ENCODE assay signal across 8 mouse cellular contexts in the genomic region with DNA sequence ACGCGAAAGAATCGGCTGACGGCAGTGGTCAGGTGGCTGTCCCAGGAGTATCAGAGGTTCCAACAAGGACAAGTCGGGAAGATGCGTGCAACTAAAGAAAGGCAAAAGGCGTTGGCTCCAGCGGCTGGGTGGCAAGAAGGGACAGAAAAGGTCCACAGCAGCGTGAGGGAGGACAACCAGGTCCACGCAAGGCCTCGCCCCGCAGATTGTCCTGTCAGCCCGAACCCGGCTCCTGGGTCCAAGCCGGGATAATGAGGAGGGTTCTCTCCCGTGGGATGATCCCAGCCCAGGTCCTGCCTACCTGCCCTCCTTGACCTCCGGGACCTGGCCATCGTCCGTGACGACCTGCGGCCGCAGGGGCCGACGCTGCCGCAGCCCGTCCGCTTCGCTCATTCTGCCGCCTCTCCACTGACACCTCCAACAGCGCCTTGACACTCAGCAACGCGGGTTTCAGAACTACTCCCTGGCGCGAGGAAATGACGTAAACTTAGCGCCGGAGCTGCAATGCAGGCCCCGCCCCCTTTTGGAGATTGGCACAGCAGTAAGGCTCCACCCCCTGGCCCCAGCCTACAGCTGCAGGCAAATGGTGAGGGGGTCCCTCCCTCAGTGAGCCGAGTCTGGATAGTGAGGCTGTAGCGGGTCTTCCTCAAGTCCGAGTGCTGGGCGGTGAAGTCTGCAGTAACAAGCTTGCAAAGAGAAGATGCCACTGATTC. TPM values are rescaled to one million over a fixed set of nuclear protein-coding genes. Genes with fewer than 3 reads are reported as not detected.
DNase-seq lines count a peak whose midpoint lies in the region; ATAC-seq and TF ChIP-seq lines count a peak whose summit lies in the region.

TSS of gene Apmap (minus strand) at position 481 of the 713 bp plus-strand sequence.

- no peaks in the 10 kb centered on the region for H3K79me2 ChIP-seq in liver, adult 2 months (ENCODE audit: control insufficient read depth, insufficient read depth, low read length)
- H3K79me2 ChIP-seq in myocyte (ENCODE audit: control insufficient read depth, insufficient read depth), result peaks cover 21% of the 10 kb centered on the region

- H3K9me3 ChIP-seq in heart, embryonic 11.5 days (replicated peaks; ENCODE audit: control insufficient read depth, low read length), result no peaks in the 10 kb centered on the region
- H3K9me3 ChIP-seq in kidney, embryonic 16.5 days (ENCODE audit: low read length), result no peaks in the 10 kb centered on the region

- no peaks in the 10 kb centered on the region for H3K27me3 ChIP-seq in heart, embryonic 11.5 days (ENCODE audit: control insufficient read depth, insufficient read depth, low read length)
- H3K27me3 ChIP-seq in kidney, embryonic 16.5 days (ENCODE audit: insufficient read depth, low read length), result 0 out of 2 replicates have a peak, but pooled peaks cover 4% of the 10 kb centered on the region
- H3K27me3 ChIP-seq in liver, adult 2 months (ENCODE audit: control insufficient read depth, insufficient read depth, low read length), result no peaks in the 10 kb centered on the region
- no peaks in the 10 kb centered on the region for H3K27me3 ChIP-seq in myocyte (ENCODE audit: control insufficient read depth, insufficient read depth, insufficient read length)
- H3K27me3 ChIP-seq in splenic B cell, adult 2 months (ENCODE audit: control insufficient read depth, insufficient read depth, low read length, poor library complexity, severe bottlenecking), result no peaks in the 10 kb centered on the region

- ATAC-seq in erythroblast, adult 5-6 weeks (replicated peaks; ENCODE audit: low FRiP score, poor library complexity, severe bottlenecking), result peak; percentile 95
- ATAC-seq in heart, embryonic 11.5 days (replicated peaks; ENCODE audit: insufficient number of reproducible peaks, low FRiP score, low TSS enrichment), result peak; percentile 96
- ATAC-seq in kidney, embryonic 16.5 days (ENCODE audit: low FRiP score, low TSS enrichment), result peak; percentile 99

- TF ChIP-seq CTCF in liver, adult 2 months (IDR thresholded peaks at IDR 0.05; ENCODE audit: low read depth, low read length), result 0 out of 2 replicates have a peak, but pooled peaks have one; percentile 5

- H3K36me3 ChIP-seq in heart, embryonic 11.5 days (ENCODE audit: control insufficient read depth, insufficient read depth, low read length), result no peaks in the 10 kb centered on the region
- H3K36me3 ChIP-seq in kidney, embryonic 16.5 days (ENCODE audit: insufficient read depth, low read length), result no peaks in the 10 kb centered on the region
- no peaks in the 10 kb centered on the region for H3K36me3 ChIP-seq in liver, adult 2 months (ENCODE audit: control insufficient read depth, insufficient read depth, low read length)
- no peaks in the 10 kb centered on the region for H3K36me3 ChIP-seq in myocyte (ENCODE audit: control insufficient read depth, insufficient read depth)
- H3K36me3 ChIP-seq in splenic B cell, adult 2 months (ENCODE audit: control insufficient read depth, insufficient read depth, low read length, poor library complexity, severe bottlenecking), result no peaks in the 10 kb centered on the region

- H3ac ChIP-seq in myocyte (ENCODE audit: control insufficient read depth, insufficient read length), result peak within 1 kb of the TSS; percentile 31

- peak within 1 kb of the TSS; percentile 69 for H3K4me2 ChIP-seq in heart, embryonic 11.5 days
- H3K4me2 ChIP-seq in kidney, embryonic 16.5 days (replicated peaks; ENCODE audit: low read depth, low read length), result peak within 1 kb of the TSS; percentile 93
- peak within 1 kb of the TSS; percentile 95 for H3K4me2 ChIP-seq in myocyte (ENCODE audit: low read depth)

- peak within 1 kb of the TSS; percentile 50 for H3K27ac ChIP-seq in heart, embryonic 11.5 days (ENCODE audit: low read depth, low read length)
- peak within 1 kb of the TSS; percentile 59 for H3K27ac ChIP-seq in kidney, embryonic 16.5 days (ENCODE audit: low read length)
- H3K27ac ChIP-seq in liver, adult 2 months (replicated peaks; ENCODE audit: insufficient read depth, low read depth, low read length), result 0 out of 2 replicates have a peak within 1 kb of the TSS, but pooled peaks have one; percentile 34

- DNase-seq in B cell, adult 2 months, result peak; percentile 97 to 98
- DNase-seq in brain, adult 2 months (ENCODE audit: low read depth, low spot score), result peak; percentile 99
- peak; percentile 85 for DNase-seq in liver, adult 2 months (ENCODE audit: extremely low read depth, low read depth, low spot score)
- DNase-seq in splenic B cell, adult 2 months (ENCODE audit: low read depth, low spot score), result peak; percentile 97

- under 1% methylated on average over 42 of the region's 42 CpGs for WGBS in heart, embryonic 11.5 days (ENCODE audit: insufficient replicate concordance)
- under 1% methylated on average over 42 of the region's 42 CpGs for WGBS in kidney, embryonic 16.5 days
- WGBS in liver, adult 2 months, result under 1% methylated on average over 42 of the region's 42 CpGs

- TF ChIP-seq POLR2A in liver, adult 2 months (IDR thresholded peaks at IDR 0.05; ENCODE audit: extremely low read depth, insufficient read depth, low read length), result peak; percentile 44; the same call in 1 of the 2 replicates
- peak; percentile 84 for TF ChIP-seq POLR2A in myocyte (IDR thresholded peaks at IDR 0.05; ENCODE audit: insufficient read length, low read depth)

- peak within 1 kb of the TSS; percentile 95 for H3K4me3 ChIP-seq in heart, embryonic 11.5 days (ENCODE audit: low read depth, low read length)
- H3K4me3 ChIP-seq in kidney, embryonic 16.5 days (ENCODE audit: low read length), result peak within 1 kb of the TSS; percentile 79
- peak within 1 kb of the TSS; percentile 95 for H3K4me3 ChIP-seq in liver, adult 2 months (ENCODE audit: insufficient read depth, low read depth, low read length)
- peak within 1 kb of the TSS; percentile 64 for H3K4me3 ChIP-seq in myocyte

- peak within 1 kb of the TSS; percentile 87 for H3K9ac ChIP-seq in heart, embryonic 11.5 days (ENCODE audit: low read depth, low read length)
- H3K9ac ChIP-seq in kidney, embryonic 16.5 days (replicated peaks; ENCODE audit: low read length), result peak within 1 kb of the TSS; percentile 78
- H3K9ac ChIP-seq in liver, adult 2 months (ENCODE audit: low read depth, low read length), result peak within 1 kb of the TSS; percentile 89

- peaks cover 5% of the 10 kb centered on the region; the same call in 1 of the 2 replicates for H3K4me1 ChIP-seq in heart, embryonic 11.5 days (ENCODE audit: control insufficient read depth, insufficient read depth, low read length)
- peaks cover 10% of the 10 kb centered on the region for H3K4me1 ChIP-seq in kidney, embryonic 16.5 days (ENCODE audit: insufficient read depth, low read length)
- H3K4me1 ChIP-seq in liver, adult 2 months (ENCODE audit: control insufficient read depth, insufficient read depth, low read length), result peaks cover 5% of the 10 kb centered on the region

TF ChIP-seq in myocyte, 11 proteins besides CTCF, POLR2A, EP300 and RAD21:
- TF ChIP-seq SRF (IDR thresholded peaks at IDR 0.05; ENCODE audit: control insufficient read depth, insufficient read length, low read depth) (peak; percentile 86), MAX (IDR thresholded peaks at IDR 0.05; ENCODE audit: low read depth) (no peak), E2F4 (IDR thresholded peaks at IDR 0.05; ENCODE audit: insufficient read depth) (peak; percentile 47), POLR2AphosphoS2 (IDR thresholded peaks at IDR 0.05; ENCODE audit: insufficient read length, low read depth) (peak; percentile 85), MYOD1 (IDR thresholded peaks at IDR 0.05; ENCODE audit: control insufficient read depth in 1 of 3, insufficient read length in 2 of 3, low read depth in 2 of 3) (peak in 1 of 3 experiments; percentile 8), TCF3 (IDR thresholded peaks at IDR 0.05; ENCODE audit: insufficient read length, low read depth) (no peak), MYOG (IDR thresholded peaks at IDR 0.05; ENCODE audit: control insufficient read depth in 1 of 3, insufficient read depth in 1 of 3, insufficient read length in 2 of 3, low read depth in 2 of 3) (peak in 1 of 3 experiments; percentile 40), CEBPB (IDR thresholded peaks at IDR 0.05; ENCODE audit: insufficient read depth, poor library complexity, severe bottlenecking) (peak; percentile 59; the same call in 1 of the 2 replicates), REST (IDR thresholded peaks at IDR 0.05; ENCODE audit: insufficient read depth, insufficient read length) (no peak), TCF12 (IDR thresholded peaks at IDR 0.05; ENCODE audit: insufficient read depth, poor library complexity, severe bottlenecking) (no peak), USF1 (IDR thresholded peaks at IDR 0.05; ENCODE audit: low read depth) (no peak)
TF ChIP-seq in myocyte: peak in this region for 6.

RNA-seq across cellular contexts. Expression of gene Apmap, which starts in this region (rescaled TPM):
- total RNA-seq in erythroblast, adult 5-6 weeks (2015; ENCODE audit: low replicate concordance), result 3.6 and 15.9 TPM in 2 replicates
- 14.1 and 20.7 TPM in 2 replicates for total RNA-seq in erythroblast, adult 5-6 weeks (2017; ENCODE audit: low replicate concordance)
- polyA plus RNA-seq in heart, embryonic 11.5 days (2014; fragmentation: Nextera tagmentation; extraction: Ambion mirVana), result 31.1 and 35.2 TPM in 2 replicates
- polyA plus RNA-seq in kidney, embryonic 16.5 days (2015; fragmentation: Nextera tagmentation; extraction: Ambion mirVana), result 55.4 and 58.0 TPM in 2 replicates
- total RNA-seq in liver, adult 2 months (2014; rRNA removed), result 37.2 and 42.9 TPM in 2 replicates
- polyA plus RNA-seq in liver, adult 2 months (2012; rRNA removed), result 23.5 and 42.7 TPM in 2 replicates
- 31.4 TPM for polyA plus RNA-seq in myocyte (2012; fragmentation: generic; extraction: Trizol)

Comparison
In these comparisons a context has a peak if more than half of its experiments do, and no peak if none do; other contexts are left out.
1. Peak in every context shown above with its lines: DNase-seq, ATAC-seq, H3K4me3 ChIP-seq and H3K27ac ChIP-seq.